Mouse (Mus musculus) embryonic facial prominence, embryonic 12.5 days (tissue): ENCODE results near the gene Dock6. TPM values are rescaled to one million over a fixed set of nuclear protein-coding genes. Genes with fewer than 3 reads are reported as not detected.
"Not testable (repeated sequence)": the region's sequence is repeated elsewhere in the genome, so short reads cannot be mapped to it uniquely, and the experiment has no call there.

Experiments
- ATAC-seq: fragments of 200-750 bp; cut with Nextera tagmentation; 2 replicates; pipeline ENCODE4 v1.8.0; 2017; ENCODE audit not compliant: insufficient number of reproducible peaks, insufficient read depth, low FRiP score, low TSS enrichment
- H3K27ac ChIP-seq: fragments of 300-500 bp; sonication (generic); 2 replicates; pipeline ENCODE4 v1.5.1; 2016; ENCODE audit warnings: mild to moderate bottlenecking
- H3K27me3 ChIP-seq: fragments of 300-500 bp; sonication (generic); 2 replicates; pipeline ENCODE4 v1.6.1; 2016; ENCODE audit warnings: mild to moderate bottlenecking, moderate library complexity
- H3K36me3 ChIP-seq: fragments of 300-500 bp; sonication (generic); 2 replicates; pipeline ENCODE4 v1.6.1; 2016; ENCODE audit warnings: mild to moderate bottlenecking
- H3K4me1 ChIP-seq: fragments of 300-500 bp; sonication (generic); 2 replicates; pipeline ENCODE4 v1.6.1; 2016
- H3K4me2 ChIP-seq: fragments of 300-500 bp; sonication (generic); replicated peaks from 2 replicates; pipeline ENCODE4 v1.6.1; 2016; ENCODE audit warnings: mild to moderate bottlenecking, moderate library complexity
- H3K4me3 ChIP-seq: fragments of 300-500 bp; sonication (generic); 2 replicates; pipeline ENCODE4 v1.5.1; 2016; ENCODE audit warnings: mild to moderate bottlenecking
- H3K9ac ChIP-seq: fragments of 300-500 bp; sonication (generic); 2 replicates; pipeline ENCODE4 v1.6.1; 2016; ENCODE audit warnings: mild to moderate bottlenecking, moderate library complexity
- H3K9me3 ChIP-seq: fragments of 300-500 bp; sonication (generic); 2 replicates; pipeline ENCODE4 v1.6.1; 2016; ENCODE audit warnings: mild to moderate bottlenecking, moderate library complexity
- WGBS: fragments of 180-500 bp; shearing (Covaris S2); methylation state at CpG from one replicate; pipeline ENCODE4 v1.1.7; 2016; 5-methylcytosine and 5-hydroxymethylcytosine counted together
- polyA plus RNA-seq: library from polyadenylated mRNA; unstranded; fragments of >200 nt; fragmentation: Nextera tagmentation; extraction: Ambion mirVana; gene quantifications from 2 replicates; pipeline ENCODE4 v1.2.1, GENCODE M21; 2016

Dock6 gene
- polyA plus RNA-seq, 1 experiment from 2014 or later: 30.8 TPM

DNA sequence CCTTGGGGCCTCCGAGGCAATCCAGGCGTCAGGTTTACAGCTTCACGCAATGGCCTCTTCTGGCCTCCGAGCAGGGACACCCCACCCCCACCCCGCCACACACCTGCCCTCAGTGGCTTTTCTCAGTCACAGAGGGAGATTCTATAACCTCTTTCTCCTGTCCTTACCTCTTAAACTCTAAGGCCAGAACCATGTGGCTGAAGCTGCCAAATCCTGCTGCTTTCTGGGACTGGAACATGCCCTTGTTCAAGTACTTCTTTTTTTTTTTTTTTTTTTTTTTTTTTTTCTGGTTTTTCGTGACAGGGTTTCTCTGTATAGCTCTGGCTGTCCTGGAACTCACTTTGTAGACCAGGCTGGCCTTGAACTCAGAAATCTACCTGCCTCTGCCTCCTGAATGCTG is 7.9 kb upstream of the Dock6 start:
- not testable (repeated sequence) for ATAC-seq, H3K9me3 ChIP-seq, H3K4me2 ChIP-seq, H3K9ac ChIP-seq, H3K27ac ChIP-seq, H3K36me3 ChIP-seq, H3K27me3 ChIP-seq, H3K4me1 ChIP-seq, H3K4me3 ChIP-seq
- 60% methylated on average over 6 of the region's 6 CpGs for WGBS

DNA sequence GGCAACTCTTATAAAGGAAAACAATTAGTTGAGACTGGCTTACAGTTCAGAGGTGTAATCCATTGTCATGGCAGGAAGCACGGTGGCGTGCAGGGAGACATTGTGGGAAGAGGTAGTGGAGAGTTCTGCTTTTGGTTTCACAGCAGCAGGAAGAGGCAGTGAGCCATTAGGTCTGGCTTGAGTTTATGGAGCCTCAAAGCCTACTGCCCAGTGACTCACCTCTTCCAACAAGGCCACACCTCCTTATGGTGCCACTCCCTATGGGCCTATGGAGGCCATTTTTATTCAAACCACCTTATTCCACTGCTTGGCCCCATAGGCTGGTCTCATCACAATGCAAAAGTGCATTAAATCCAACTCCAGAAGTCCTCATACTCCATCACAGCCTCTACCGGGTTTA is 7.2 kb upstream of the Dock6 start:
- WGBS: 89% methylated on average over 3 of the region's 3 CpGs
- ATAC-seq: no peak
- no peak overlapping the region for H3K4me2 ChIP-seq

DNA sequence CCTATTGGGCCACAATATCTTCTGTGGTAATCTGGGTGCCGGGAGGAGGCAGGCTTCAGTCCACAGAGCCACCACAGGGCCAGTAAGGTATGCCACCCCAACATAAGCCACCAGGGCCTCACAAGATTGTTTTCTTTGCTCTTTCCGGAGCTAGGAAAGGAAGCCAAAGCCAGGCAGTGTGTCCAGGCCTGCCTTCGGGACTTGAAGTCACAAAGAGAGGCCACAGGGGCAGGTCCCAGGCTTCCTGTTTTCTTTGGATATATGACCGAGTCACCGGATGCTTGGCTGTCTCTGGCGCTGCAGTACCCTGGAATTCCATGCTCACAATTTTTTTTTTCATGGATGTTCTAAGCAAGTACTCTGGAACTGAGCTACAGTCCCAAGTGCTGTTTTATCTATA is 5.6 kb upstream of the Dock6 start:
- 31% methylated on average over 6 of the region's 6 CpGs for WGBS
- ATAC-seq: no peak
- Histone ChIP-seq H3K27me3 (no peaks in the 10 kb centered on the region), H3K9ac (no peak overlapping the region), H3K4me2 (no peak overlapping the region), H3K4me1 (no peaks in the 10 kb centered on the region), H3K36me3 (no peaks in the 10 kb centered on the region), H3K27ac (no peak overlapping the region), H3K9me3 (peaks cover 6% of the 10 kb centered on the region; the same call in 1 of the 2 replicates), H3K4me3 (no peak overlapping the region)

More for the DNA sequence above, 7.2 kb upstream of the Dock6 start:
- no peak overlapping the region for H3K27ac ChIP-seq
- no peak overlapping the region for H3K4me3 ChIP-seq
- H3K4me1 ChIP-seq: no peaks in the 10 kb centered on the region
- H3K27me3 ChIP-seq: no peaks in the 10 kb centered on the region
- H3K9ac ChIP-seq: no peak overlapping the region
- peaks cover 6% of the 10 kb centered on the region; the same call in 1 of the 2 replicates for H3K9me3 ChIP-seq
- no peaks in the 10 kb centered on the region for H3K36me3 ChIP-seq

DNA sequence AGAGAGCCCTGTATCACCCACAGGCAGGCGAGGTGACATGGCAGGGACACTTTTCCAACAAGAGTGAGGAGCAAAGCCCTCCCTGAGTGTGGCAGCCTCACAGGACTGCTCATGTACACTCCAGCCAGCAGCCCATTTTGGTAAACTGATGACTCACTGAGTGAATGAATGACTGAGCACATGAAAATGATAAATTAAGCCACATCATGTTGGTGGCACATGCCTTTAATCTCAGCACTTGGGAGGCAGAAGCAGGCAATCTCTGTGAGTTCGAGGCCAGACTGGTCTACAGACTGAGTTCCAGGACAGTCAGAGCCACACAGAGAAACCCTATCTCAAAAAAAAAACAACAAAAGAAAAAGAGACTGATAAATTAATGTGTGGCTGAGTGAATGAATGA is 5.1 kb upstream of the Dock6 start:
- no peak overlapping the region; the same call in 1 of the 2 replicates for H3K27ac ChIP-seq
- no peak for ATAC-seq
- no peak overlapping the region for H3K4me2 ChIP-seq
- H3K27me3 ChIP-seq: no peaks in the 10 kb centered on the region
- no peaks in the 10 kb centered on the region for H3K36me3 ChIP-seq
- no peak overlapping the region for H3K9ac ChIP-seq
- peaks cover 6% of the 10 kb centered on the region; the same call in 1 of the 2 replicates for H3K9me3 ChIP-seq
- no peaks in the 10 kb centered on the region for H3K4me1 ChIP-seq
- 89% methylated on average over 2 of the region's 2 CpGs for WGBS
- H3K4me3 ChIP-seq: no peak overlapping the region

DNA sequence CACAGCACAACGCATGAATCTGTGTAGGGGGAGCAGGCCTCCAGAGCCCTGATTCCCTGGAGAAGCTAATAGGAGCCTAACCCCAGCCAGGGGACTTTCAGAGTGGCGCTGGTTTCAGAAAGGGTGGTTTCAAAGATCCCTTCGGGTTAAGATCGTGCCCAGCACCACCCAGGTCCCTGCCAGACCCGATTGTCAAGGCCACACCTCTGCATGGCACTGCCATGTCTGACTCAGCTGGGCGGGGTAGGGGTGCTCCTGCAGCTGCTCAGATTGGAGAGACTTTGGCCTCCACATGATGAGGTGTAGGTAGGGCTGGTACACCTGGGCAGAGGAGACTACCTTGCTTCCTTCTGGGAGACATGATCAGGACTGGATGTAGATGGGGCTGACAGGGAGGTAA is 2.5 kb upstream of the Dock6 start:
- Histone ChIP-seq H3K27ac (no peak overlapping the region), H3K27me3 (no peaks in the 10 kb centered on the region), H3K4me1 (peaks cover 14% of the 10 kb centered on the region; the same call in 1 of the 2 replicates), H3K4me3 (no peak overlapping the region), H3K9ac (no peak overlapping the region), H3K4me2 (no peak overlapping the region), H3K9me3 (no peaks in the 10 kb centered on the region), H3K36me3 (no peaks in the 10 kb centered on the region)
- 77% methylated on average over 6 of the region's 6 CpGs for WGBS
- ATAC-seq: no peak

DNA sequence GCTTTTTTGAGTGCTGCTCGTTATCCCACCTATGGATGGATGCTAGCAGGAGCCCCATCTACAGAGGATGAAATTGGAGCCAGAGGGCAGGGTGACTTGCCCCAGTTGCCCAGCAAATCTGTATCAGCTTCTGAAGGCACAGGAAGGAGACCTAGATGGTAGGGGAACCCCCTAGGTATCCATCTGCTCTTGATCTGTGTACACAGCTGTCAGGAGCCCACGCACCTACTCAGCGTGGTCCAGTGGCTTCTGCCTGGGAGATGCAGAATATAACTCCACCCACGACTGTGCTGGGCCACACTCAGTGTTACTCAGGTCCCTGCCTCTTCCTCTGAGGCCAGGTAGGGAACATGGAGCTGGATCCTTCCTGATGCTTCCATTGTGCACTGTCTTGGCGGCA is 1.5 kb upstream of the Dock6 start:
- no peak overlapping the region for H3K4me2 ChIP-seq
- no peak for ATAC-seq
- no peak overlapping the region for H3K27ac ChIP-seq
- no peaks in the 10 kb centered on the region for H3K27me3 ChIP-seq
- WGBS: 81% methylated on average over 5 of the region's 5 CpGs
- no peak overlapping the region for H3K9ac ChIP-seq
- no peaks in the 10 kb centered on the region for H3K9me3 ChIP-seq
- no peaks in the 10 kb centered on the region for H3K36me3 ChIP-seq
- peaks cover 14% of the 10 kb centered on the region; the same call in 1 of the 2 replicates for H3K4me1 ChIP-seq
- no peak overlapping the region for H3K4me3 ChIP-seq

DNA sequence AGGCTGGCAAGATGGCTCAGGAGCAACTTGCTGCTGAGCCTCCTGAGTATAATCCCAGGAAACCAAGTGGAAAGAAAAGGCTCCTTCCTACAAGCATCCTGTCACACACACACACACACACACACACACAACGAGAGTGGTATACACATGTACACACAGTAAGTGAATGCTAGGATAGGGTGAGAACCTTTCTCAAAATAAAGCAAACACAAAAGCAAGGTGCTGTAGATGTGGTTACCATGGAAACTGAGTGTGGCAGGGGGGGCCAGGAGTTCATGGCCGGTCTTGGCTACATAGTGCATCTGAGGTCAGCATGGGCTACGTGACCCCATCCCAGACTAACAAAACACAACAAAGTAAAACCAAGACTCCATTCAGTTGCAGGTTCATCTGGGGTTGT is 1.4 kb downstream of the Dock6 start:
- H3K9ac ChIP-seq: no peak overlapping the region
- no peak overlapping the region for H3K27ac ChIP-seq
- H3K36me3 ChIP-seq: no peaks in the 10 kb centered on the region
- H3K4me2 ChIP-seq: no peak overlapping the region
- H3K4me3 ChIP-seq: 0 out of 2 replicates have a peak overlapping the region, but pooled peaks have one; percentile 5
- ATAC-seq: no peak
- H3K4me1 ChIP-seq: peaks cover 36% of the 10 kb centered on the region
- H3K9me3 ChIP-seq: no peaks in the 10 kb centered on the region
- 69% methylated on average over 3 of the region's 3 CpGs for WGBS
- H3K27me3 ChIP-seq: no peaks in the 10 kb centered on the region

DNA sequence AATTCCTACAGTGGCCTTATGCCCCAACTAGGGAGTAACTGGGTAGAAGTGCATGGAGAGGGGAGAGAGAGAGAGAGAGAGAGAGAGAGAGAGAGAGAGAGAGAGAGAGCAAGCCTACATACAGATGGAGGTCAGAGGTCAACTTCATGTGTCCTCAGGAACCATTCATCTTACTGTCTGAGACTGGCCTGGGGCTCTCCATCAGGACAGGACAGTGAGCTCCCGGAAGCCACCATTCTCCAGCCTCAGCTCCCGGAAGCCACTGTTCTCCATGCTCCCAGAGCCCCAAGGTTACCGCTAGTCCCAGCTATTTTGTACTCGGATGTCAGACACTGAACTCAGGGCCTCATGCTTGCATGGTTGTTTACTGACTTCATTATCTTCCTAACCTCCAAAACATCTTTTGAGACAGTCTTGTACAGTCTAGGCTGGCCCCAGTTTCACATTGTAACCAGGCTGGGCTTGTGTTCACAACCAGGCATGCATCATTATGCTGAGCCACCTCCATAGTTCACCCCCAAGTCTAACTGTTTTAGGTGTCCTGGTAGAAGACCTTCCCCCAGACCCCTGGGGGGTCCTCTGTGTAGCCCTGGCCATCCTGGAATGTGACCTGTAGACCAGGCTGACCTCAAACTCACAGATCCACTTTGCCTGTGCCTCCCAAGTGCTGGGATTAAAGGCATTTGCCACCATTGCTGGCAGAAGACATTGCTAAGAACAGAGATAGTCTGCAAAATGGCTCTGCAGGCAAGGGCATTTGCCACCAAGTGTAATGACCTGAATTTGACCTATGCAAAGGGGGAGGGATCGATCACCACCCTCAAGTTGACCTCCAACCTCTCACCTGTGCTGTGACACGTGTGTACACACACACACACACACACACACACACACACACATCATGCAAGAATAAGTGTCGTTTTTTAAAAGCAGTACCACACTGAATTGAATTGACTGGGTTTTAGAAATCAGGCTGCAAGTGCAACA is 2.5 kb downstream of the Dock6 start:
- Histone ChIP-seq H3K27me3 (no peaks in the 10 kb centered on the region), H3K9ac (no peak overlapping the region), H3K27ac (no peak overlapping the region), H3K4me1 (peaks cover 40% of the 10 kb centered on the region), H3K4me2 (no peak overlapping the region), H3K4me3 (no peak overlapping the region), H3K9me3 (no peaks in the 10 kb centered on the region), H3K36me3 (peaks cover 8% of the 10 kb centered on the region; the same call in 1 of the 2 replicates)
- WGBS: 54% methylated on average over 7 of the region's 7 CpGs
- ATAC-seq: no peak

DNA sequence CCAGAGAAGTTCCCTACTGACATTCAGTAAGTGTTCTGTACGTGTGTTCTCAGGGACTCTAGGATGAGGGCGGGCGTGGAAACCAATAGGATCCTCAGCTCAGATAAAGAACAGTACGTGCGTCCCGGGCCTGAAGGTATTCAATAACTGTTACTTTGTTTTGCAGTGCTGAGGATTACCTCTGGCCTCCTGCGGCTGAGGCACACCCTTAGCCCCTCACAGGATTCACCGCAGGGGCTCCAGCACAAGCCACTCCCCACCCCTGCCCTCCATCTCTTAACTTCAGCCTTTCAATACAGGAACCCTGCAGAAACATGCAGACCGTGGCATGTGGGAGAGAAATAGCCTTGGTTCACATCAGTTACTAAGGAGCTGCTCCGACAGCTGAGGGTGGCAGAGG is 4.5 kb downstream of the Dock6 start:
- no peak overlapping the region for H3K4me3 ChIP-seq
- peak overlapping the region; percentile 84 for H3K27ac ChIP-seq
- no peak for ATAC-seq
- H3K4me2 ChIP-seq: peak overlapping the region; percentile 39
- peaks cover 20% of the 10 kb centered on the region; the same call in 1 of the 2 replicates for H3K36me3 ChIP-seq
- 22% methylated on average over 10 of the region's 10 CpGs for WGBS
- no peaks in the 10 kb centered on the region for H3K9me3 ChIP-seq
- H3K27me3 ChIP-seq: no peaks in the 10 kb centered on the region
- peak overlapping the region; percentile 38; the same call in 1 of the 2 replicates for H3K9ac ChIP-seq
- H3K4me1 ChIP-seq: peaks cover 40% of the 10 kb centered on the region

DNA sequence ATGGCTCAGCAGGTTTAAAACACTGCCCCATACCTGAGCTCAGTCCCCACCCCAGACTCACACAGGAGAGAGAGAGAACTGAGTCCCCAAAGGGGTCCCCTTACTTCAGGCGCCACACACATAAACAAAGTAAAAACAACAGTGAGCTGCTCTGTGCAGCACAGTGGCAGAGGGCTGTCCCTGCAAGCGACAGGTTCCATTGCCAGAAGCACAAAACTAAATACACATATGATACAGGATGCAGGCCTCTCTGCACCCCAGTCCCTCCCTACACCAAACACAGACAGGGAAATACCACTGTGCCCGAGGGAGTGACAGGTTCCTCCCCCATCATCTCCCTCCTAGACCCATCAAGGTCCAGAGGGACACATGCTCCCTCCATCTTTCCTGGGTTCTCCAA is 5.0 kb downstream of the Dock6 start:
- Histone ChIP-seq H3K4me2 (peak overlapping the region; percentile 39), H3K9ac (peak overlapping the region; percentile 38), H3K4me3 (no peak overlapping the region), H3K27ac (peak overlapping the region; percentile 84), H3K27me3 (no peaks in the 10 kb centered on the region), H3K4me1 (peaks cover 40% of the 10 kb centered on the region), H3K9me3 (no peaks in the 10 kb centered on the region), H3K36me3 (peaks cover 25% of the 10 kb centered on the region)
- ATAC-seq: no peak
- 23% methylated on average over 3 of the region's 3 CpGs for WGBS

DNA sequence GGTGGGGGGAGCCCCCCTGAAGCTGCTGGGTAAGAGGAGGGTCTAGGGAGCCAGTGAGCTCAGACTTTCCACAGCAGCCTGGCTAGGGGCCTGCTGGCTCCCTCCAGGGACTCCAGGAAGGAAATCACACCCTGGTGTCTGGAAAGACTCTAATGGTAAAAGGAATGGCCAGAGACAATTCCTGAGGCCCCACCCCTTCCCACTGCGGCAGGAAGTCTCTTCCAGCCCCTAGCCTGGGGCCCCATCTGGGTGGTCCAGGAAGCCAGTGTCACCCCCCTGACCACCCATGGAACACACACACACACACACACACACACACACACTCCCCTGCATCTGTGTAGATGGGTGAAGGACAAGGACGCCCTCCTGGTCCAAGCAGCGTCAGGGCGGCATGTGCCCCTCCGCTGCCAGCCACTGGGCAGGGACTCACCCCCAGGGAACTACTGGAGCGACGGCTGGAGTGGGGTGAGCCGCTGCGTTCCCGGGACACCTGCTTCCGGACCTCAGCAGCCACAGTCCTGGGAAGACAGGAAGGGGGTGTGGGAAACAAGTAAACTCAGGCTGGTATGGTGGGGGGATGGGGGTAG is 5.6 kb downstream of the Dock6 start:
- 0 out of 2 replicates have a peak, but pooled peaks have one; percentile 42 for ATAC-seq
- peaks cover 36% of the 10 kb centered on the region for H3K4me1 ChIP-seq
- 3% methylated on average over 11 of the region's 11 CpGs for WGBS

More for the DNA sequence above, 5.6 kb downstream of the Dock6 start:
- Histone ChIP-seq H3K9ac (peak overlapping the region; percentile 38), H3K27me3 (no peaks in the 10 kb centered on the region), H3K9me3 (no peaks in the 10 kb centered on the region), H3K27ac (peak overlapping the region; percentile 84), H3K4me3 (peak overlapping the region; percentile 13; the same call in 1 of the 2 replicates), H3K36me3 (peaks cover 28% of the 10 kb centered on the region), H3K4me2 (peak overlapping the region; percentile 39)
